Mouse (Mus musculus): ENCODE data around the gene Fgf12.

Fgf12 gene

DNA sequence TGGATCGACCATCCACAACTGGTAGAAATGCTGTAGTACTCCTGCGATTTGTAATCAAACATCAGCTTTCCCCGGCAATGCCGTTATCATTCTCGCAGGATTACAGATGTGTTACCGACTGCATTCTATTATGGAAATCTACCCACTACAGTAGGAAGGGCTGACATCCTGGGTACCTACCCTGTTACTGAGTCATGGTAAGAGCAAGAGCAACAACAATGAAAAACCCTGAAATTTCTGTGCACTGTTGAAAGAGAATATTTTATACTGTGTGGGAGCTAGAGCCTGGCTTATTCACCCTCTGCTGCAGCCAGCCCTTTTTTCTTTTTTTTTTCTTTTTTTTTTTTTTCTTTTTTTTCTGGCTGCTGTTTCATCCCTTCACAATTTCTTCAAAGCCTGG lies 126.6 kb downstream of the Fgf12 start:
- ChIA-PET CTCF (no interaction called here), POLR2A (no interaction called here)

DNA sequence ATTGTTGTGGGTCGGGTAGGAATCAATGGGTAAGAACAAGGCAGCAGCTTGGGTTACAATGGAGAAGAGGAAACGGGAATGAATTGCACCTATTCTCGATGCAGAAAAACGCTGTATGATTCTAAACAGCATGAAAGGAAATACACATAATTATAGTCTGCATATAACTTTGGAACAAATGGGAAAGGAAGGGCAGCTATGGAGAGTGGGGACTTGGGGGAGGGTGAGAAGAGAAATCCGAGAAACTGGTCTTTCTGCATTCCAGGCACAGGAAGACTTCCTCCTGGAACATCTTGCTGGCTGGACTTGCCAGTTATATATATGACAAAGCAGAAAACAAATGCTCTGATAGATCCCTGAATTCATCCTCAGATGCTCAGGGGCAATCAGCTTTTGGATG lies 127.2 kb downstream of the Fgf12 start:
- CTCF ChIA-PET = no interaction called here
- POLR2A ChIA-PET = interaction anchor here in 1 of 4 experiments (0.6 kb wide), 1 partner anchor 161 kb away, joined by 3 read pairs; no protein-coding TSS in a partner anchor

DNA sequence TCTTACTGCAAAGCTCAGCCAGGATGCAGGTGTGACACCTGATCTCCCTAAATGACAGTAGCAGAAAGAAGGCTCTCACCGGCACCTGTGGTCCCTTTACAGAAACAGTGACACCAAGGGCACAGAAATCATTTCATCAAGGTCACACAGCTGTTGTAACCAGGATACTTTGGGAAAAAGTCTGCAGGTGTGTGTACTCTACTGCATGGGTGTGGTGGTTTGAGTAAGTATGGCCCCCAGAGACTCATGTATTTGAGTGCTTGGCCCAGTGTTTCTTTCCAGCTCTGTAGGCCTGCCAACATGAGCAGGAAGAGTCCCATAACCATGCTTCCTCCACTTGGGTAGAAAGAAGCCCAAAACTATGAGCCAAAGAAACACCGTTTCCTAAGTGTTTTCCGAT lies 138.5 kb downstream of the Fgf12 start:
- CTCF ChIA-PET = no interaction called here
- POLR2A ChIA-PET = interaction anchor here in 1 of 4 experiments (0.6 kb wide), 1 partner anchor 40 kb away, joined by 5 read pairs; no protein-coding TSS in a partner anchor

DNA sequence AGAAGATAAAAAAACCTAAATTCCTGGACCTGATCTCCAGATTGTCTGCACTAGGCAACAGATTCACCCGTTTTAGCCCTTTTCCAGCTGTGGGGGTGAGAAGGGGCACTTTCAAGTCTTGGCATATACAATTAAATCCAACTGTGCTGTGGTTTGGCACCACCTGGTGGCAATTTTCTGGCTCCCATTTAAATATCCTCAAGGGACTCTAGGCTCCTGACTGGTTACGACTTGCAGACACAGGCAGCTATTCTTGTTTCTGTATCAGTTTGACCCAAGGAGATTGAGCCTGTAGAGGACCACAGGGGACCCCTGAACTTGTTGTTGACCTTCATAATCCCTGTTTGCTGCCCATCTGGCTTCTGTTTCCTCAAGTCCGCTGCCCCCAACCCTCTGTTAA lies 141.9 kb downstream of the Fgf12 start:
- POLR2A ChIA-PET = no interaction called here
- CTCF ChIA-PET = interaction anchor here in 2 of 4 experiments (2.3 to 2.5 kb wide), 2 partner anchors 18 kb away, joined by 8 read pairs; no protein-coding TSS in a partner anchor

DNA sequence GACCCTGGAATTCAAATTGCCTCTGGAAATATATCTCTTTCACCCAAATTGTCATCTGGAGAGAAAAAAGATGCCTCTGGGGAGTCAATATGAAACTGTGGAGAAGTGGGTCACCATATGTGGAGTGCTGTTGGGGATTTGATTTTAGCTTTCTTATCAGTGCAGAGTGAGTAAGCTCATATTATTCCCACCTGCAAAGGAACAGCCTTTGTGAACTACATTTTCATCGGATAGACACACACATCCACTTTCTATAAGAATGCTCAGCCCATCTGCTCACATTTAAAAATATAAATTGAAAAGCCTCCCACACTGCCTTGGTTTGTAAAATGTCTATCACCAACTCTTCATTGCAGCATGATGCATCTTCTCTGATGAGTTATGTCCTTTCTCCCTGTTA lies 149.7 kb downstream of the Fgf12 start:
- ChIA-PET CTCF (interaction anchor here in 1 of 4 experiments (0.9 kb wide), 1 partner anchor 10 kb away, joined by 3 read pairs; no protein-coding TSS in a partner anchor), POLR2A (no interaction called here)

DNA sequence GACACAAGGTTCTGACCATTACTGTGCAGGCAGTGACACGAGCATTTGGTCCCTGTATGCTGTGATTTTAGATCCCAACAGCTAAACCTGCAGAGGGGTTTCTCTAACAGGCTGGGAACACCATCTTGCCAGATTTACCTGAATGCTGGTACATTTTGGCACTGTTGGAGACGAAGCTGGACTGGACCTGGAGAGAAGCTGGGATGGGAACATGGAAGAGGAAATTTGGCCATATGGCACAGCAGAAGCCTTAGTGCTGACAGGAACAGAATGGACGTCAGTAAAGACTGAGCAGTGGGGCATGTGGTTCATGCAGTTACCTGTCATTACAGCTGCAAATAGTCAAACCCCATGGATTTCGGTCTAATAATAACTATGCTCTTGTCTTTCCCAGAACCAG lies 151.1 kb downstream of the Fgf12 start:
- CTCF ChIA-PET = no interaction called here
- POLR2A ChIA-PET = interaction anchor here in 1 of 4 experiments (0.7 kb wide), 1 partner anchor 1705 kb away, joined by 3 read pairs; no protein-coding TSS in a partner anchor

DNA sequence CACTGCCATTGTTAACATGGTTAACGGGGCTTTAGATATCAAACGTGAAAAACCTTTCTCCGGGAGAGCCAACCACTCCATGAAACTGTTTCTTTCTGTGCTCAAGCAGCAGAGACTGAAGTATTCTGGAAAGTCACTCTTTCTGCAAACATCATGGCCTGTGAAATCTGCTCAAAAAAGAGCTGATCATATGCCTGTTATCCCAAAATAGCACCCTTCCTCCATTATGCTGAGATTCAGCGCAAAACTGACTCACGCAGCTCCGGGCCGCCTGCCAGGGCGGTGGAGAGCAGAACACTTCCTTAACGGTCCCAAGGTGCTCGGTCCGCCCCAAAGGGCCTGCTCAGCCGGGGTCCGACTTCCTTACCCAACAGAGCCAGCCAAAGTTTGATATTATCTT lies 156.8 kb downstream of the Fgf12 start:
- CTCF ChIA-PET = no interaction called here
- POLR2A ChIA-PET = no interaction called here

DNA sequence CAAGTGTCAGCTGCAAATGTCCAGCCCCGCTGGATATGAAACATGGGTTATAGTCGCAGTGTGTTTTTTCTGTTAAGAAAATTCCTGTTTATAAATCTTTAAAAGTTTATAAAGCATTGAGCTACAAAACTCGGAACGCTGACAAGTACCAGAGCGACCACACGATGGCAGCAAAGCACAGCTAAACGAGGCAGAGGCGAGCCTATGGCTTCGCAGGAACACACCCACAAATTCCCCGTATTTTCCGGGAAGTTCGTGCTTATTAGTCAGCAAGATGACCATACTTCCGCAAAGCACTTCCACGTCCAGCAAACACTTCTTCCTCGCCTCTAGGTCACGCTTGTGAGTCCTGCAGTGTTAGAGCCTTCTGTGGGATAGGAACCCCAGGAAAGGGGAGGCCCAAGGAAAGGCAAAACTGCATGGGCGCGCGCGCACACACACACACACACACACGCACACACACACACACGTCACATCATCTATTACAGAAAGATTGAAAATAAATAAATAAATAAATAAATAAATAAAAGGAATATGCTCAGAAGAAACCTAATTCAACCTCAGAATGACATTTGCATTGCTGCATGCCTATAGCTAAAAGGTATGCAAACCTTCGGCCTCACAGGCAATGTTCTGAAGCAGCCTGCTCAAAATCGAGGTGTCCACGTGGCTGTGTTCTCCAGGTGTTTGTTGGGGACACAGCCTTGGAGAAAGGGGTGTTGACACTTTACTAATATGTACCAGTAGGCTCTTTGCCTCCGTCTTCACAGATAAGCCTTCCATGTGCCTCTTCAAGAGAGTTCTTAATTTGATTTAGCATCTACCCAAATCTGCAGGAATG lies 159.6 kb downstream of the Fgf12 start:
- CTCF ChIA-PET = interaction anchor here (0.5 to 1.7 kb wide), 38 partner anchors 9 to 1035 kb away, joined by 3 to 12 read pairs (median 4); no protein-coding TSS in a partner anchor

DNA sequence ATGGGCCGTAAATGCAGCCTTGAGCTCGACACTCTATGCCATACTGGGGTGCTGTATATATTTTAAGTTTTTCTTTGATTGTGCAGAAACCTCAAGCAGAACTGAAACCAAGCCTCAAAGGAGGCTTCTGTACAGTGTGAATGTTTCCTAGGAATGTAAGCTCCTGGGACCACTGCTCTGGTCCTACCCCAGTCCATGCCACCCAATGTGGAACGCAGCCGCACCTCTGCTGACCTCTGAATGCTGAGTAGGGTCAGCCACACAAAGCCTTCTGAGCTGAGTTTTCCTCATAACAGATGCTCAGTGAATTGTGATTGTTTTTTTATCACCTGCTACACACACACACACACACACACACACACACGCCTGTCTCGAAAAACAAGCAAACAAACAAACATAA lies 160.4 kb downstream of the Fgf12 start:
- POLR2A ChIA-PET = interaction anchor here in 1 of 4 experiments (0.7 kb wide), 1 partner anchor 226 kb away, joined by 3 read pairs; no protein-coding TSS in a partner anchor
- CTCF ChIA-PET = interaction anchor here (0.5 to 1.7 kb wide), 30 partner anchors 8 to 1036 kb away, joined by 3 to 12 read pairs (median 4); no protein-coding TSS in a partner anchor

More for the DNA sequence above, 159.6 kb downstream of the Fgf12 start:
- POLR2A ChIA-PET = interaction anchor here in 1 of 4 experiments (0.7 kb wide), 1 partner anchor 225 kb away, joined by 3 read pairs; no protein-coding TSS in a partner anchor

DNA sequence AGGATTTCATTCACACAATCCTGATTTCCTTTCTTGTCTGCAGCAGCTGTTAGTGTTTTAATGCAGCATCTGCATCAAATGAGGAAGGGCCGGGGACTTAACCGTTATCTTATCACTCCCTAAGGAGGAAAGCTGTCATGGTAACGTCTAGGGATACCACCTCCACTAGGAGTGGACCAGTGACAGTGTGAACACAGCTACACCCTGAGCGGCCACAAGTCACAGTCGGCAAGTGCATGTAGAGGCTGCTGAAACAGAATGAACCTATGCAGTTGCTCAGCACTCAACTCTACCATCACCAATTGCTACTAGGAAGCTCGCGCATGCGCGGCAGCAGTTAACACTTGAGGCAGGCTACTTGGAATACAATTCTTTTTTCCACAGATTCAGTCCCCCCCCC lies 161.3 kb downstream of the Fgf12 start:
- POLR2A ChIA-PET = no interaction called here
- CTCF ChIA-PET = interaction anchor here in 2 of 4 experiments (0.7 to 1.6 kb wide), 3 partner anchors 122 to 306 kb away, joined by 3 to 6 read pairs (median 5); no protein-coding TSS in a partner anchor

DNA sequence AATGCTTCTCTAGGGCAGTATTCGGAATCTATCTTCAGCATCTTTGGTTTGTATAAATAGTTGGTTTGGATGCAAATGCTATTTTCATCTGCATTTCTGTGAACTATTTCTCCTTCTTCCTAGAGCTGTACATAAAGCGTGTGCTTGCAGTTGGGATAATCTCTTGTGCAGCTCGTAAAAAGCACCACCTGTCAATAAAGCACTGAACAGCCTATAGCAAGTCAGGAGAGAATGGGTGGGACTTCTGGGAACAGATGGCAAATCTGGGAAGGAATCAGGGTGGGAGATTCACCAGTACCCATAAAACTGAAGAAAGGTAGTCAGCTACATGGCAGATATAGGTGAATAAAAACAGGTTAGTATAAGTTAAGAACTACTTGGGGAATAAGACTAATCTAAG lies 180.7 kb downstream of the Fgf12 start:
- ChIA-PET CTCF (no interaction called here), POLR2A (interaction anchor here in 1 of 4 experiments (0.7 kb wide), 1 partner anchor 1447 kb away, joined by 3 read pairs; no protein-coding TSS in a partner anchor)

DNA sequence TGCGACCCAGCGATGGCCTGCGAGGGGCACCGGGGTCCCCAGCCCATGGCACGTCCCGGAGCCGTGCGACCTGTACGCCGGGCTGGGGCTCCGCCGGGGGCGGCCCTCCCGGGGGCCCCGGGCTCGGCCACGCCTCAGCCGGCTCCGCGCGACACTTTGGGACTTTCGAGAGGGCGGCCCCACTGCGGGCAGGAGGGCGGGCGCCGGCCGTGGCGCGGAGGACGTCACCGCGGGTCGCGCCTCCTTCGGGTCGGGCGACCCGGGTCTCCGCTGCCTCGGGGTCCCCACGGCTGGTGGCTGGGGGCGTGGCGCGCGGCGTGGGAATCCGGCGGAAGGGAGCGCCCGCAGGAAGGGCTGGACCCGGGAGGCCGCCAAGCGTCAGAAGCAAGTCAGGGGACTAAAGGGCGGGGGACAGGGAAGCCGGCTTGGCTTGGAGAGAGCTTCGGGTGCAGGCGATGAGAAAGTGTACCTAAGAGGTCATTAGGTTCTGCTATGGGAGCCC lies 188.1 kb downstream of the Fgf12 start:
- POLR2A ChIA-PET = no interaction called here
- CTCF ChIA-PET = interaction anchor here in 1 of 4 experiments (1.3 kb wide), 1 partner anchor 275 kb away, joined by 3 read pairs; no protein-coding TSS in a partner anchor

DNA sequence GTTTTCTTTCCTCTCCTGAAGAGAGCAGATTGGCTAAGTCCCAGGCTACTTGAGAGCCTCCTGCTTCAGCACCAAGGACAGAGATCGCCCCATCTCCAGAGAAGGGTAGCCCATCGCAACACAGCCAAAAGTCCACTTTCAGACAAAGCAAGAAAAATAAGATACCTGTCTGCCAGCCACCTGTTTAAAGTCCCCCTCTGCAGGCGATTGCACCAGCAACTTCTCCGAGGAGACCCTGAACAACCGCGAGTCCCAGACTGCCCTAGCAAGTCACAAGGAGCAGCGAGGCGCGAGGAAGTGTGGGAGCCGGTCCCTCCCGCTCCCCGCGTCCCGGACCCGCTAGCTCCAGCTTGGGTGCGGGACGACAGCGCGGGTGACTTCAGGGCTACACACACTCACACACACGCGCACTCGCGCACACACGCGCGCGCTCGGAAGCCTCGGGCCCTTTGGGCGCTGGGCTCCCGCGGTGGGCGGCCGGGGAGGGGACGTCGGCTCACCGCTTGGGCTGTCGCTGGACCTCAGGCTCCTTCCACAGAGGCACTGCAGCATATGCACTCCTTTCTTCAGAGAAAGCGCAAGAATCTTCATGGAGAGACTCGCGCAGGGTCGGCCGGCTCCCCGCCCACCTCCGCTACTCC lies 188.7 kb downstream of the Fgf12 start:
- ChIA-PET POLR2A (no interaction called here), CTCF (interaction anchor here in 1 of 4 experiments (1.3 kb wide), 1 partner anchor 276 kb away, joined by 3 read pairs; no protein-coding TSS in a partner anchor)

DNA sequence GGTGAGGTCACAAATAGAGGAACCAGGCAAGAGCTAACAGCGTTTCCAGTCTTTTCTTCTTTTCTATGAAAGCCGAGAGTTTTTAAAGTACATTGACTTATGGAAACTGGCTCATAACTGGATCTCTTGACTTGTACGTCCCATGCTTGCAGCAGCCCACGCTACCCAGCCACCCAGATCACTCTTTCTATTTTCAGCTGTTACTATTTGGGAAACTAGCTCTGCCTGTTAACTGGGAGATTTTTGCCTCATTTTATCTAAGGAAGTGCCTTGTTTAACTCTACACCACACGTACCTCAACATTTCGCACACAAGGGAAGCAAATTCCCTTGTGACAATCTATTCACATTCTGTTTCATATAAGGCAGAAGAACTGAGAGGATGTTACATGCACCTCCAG lies 190.0 kb downstream of the Fgf12 start:
- CTCF ChIA-PET = no interaction called here
- POLR2A ChIA-PET = no interaction called here

DNA sequence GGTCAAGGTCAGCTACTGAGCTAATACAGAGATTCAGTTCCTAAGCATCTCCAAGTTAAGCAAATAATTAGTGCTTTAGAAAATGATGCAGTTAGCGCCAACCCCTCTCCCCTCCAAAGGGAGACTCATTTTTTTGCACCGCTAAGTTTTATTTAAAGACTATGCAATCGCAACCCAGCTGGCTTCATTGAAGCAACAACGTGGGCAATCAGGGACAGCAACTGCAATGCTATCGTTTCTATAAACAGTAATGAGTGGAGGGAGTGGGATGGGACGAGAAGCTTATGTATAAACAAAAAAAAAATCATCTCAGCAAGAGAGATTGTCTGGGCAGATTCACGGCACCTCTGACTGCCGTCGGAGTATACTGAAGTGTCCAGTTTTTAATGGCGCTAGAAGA lies 197.6 kb downstream of the Fgf12 start:
- ChIA-PET POLR2A (no interaction called here), CTCF (no interaction called here)

DNA sequence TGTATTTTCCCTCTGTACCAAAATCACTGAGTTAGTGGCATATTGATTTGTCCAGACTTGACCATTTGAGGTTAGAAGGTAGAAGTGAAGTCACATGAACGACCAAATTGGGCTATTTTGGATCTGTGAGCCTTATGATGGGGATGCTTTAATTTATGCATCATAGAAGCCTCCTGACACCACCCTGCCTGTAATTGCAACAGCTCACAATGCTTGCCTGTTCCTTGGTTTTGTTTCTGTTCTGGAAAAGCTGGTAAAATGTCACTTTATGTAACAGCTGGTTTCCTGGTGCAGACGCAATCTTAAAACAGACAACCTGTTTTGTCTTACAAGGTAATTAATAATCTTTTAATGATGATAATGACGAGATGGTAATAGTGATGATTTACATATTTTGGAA lies 213.4 kb downstream of the Fgf12 start:
- ChIA-PET POLR2A (no interaction called here), CTCF (no interaction called here)

DNA sequence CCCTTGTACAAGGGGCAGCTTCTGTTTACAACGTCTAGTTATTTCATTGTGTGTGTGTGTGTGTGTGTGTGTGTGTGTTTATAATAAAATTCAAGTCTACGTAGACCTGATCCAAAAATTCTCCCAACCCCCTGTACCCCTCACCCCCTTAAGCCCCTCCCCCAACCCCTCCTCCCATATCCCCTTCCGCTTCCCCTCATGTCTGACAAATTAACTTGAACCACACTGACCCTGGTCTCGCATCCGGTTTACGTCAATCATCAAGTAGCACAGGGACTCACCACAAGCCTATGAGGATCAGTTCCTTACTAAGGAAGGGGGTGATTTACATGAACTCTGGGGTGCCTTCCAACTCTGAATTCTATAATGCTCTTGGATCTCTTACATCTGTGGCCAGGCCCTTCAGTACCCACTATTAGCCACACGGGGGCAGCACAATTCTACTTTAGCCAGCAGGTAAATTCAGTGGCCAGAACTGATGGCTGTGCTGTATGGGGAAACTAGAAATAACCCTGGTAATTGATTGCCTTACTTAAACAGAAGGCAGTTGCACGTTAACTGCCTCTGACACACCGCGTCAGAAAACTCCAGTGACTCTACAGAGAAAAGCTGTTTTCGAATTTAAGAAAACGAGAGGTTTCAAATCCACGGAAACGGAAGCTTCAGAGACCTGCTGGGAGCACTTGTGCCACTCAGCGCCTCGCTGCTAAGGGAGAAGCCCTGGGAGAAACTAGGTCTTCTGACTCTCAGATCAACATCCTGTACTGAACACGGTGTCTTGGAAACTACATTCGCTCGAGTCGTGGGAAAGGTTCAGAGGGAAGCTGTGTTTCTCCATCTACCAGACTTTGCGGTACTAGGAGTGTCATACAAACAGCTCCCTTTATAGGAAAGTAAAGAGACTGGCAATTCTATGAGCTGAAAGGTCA lies 235.0 kb downstream of the Fgf12 start:
- CTCF ChIA-PET = interaction anchor here (0.6 to 1.3 kb wide), 7 partner anchors 45 to 1043 kb away, joined by 3 to 6 read pairs (median 4); no protein-coding TSS in a partner anchor
- POLR2A ChIA-PET = no interaction called here

DNA sequence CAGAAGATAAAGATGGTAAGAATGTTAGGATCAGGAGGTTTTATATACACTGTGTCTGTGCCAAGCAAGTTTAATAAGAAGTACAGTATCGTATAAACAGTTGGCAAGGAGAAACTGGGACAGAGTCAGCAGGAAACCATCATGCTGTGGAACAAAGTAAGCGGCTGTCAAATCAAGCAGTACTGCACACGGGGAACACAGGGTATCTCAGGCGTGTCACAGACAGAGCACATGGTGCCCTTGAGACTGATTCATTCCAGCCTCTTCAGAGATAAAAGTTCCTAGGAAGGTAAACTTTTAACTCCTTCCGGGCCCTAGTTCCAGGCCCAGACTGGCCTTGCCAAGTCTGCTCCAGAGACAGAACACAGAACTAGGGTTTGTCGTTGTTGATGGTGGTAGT lies 240.4 kb downstream of the Fgf12 start:
- POLR2A ChIA-PET = no interaction called here
- CTCF ChIA-PET = no interaction called here

DNA sequence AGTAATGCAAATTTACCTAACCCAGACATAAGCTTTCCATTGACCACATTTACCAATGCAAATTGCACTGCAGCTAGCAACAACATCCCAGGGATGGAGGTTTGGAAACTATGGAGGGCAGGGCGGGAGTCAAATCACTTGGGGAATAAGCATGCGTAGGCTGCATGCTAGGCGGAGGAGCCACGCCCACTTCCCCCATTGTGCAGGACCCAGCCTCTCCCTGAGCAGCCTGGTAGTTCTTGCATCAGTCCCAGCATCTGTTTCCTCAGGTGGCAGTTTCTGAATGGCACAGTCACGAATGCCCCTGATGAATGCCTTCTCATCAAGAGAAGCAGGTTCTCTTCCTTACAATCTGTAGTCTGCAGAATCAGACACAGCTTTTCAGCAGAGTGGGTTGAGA lies 241.5 kb downstream of the Fgf12 start:
- POLR2A ChIA-PET = no interaction called here
- CTCF ChIA-PET = no interaction called here
